Mouse (Mus musculus): Measurements from ENCODE around the gene Kcnk10. TPM values are rescaled to one million over a fixed set of nuclear protein-coding genes. Genes with fewer than 3 reads are reported as not detected.

Gene Kcnk10
- total RNA-seq, 2 experiments from 2014 or later: 13.0 to 13.7 TPM

- intact Hi-C loops (cut with DNase I): no loop called here
These were observed 133.2 kb downstream of the Kcnk10 start for GRCm38 (mm10) chr12:98444860-98445259.

GRCm38 (mm10) chr12:98443754-98444153 is 134.4 kb downstream of the Kcnk10 start:
- intact Hi-C loops (cut with DNase I): no loop called here
- no peak for DNase-seq (ENCODE audit: low spot score in 2 of 2)

More at GRCm38 (mm10) chr12:98444860-98445259, 133.2 kb downstream of the Kcnk10 start:
- DNase-seq (ENCODE audit: low spot score in 2 of 2): no peak

GRCm38 (mm10) chr12:98438080-98438479 is 140.0 kb downstream of the Kcnk10 start:
- DNase-seq (ENCODE audit: low spot score in 2 of 2): no peak

GRCm38 (mm10) chr12:98430683-98431082 is 147.4 kb downstream of the Kcnk10 start:
- intact Hi-C loops (cut with DNase I): no loop called here
- DNase-seq (ENCODE audit: low spot score in 2 of 2): no peak

More at GRCm38 (mm10) chr12:98438080-98438479, 140.0 kb downstream of the Kcnk10 start:
- intact Hi-C loops (cut with DNase I): no loop called here

- DNase-seq (ENCODE audit: low spot score in 2 of 2): no peak
- intact Hi-C loops (cut with DNase I): no loop called here
These were observed 156.8 kb downstream of the Kcnk10 start for GRCm38 (mm10) chr12:98421340-98421739.

GRCm38 (mm10) chr12:98419849-98420248 is 158.3 kb downstream of the Kcnk10 start:
- no peak for DNase-seq (ENCODE audit: low spot score in 2 of 2)
- intact Hi-C loops (cut with DNase I): no loop called here

GRCm38 (mm10) chr12:98409580-98409979 is 168.5 kb downstream of the Kcnk10 start:
- no peak for DNase-seq (ENCODE audit: low spot score in 2 of 2)

GRCm38 (mm10) chr12:98406598-98406997 is 171.5 kb downstream of the Kcnk10 start:
- intact Hi-C loops (cut with DNase I): no loop called here
- no peak for DNase-seq (ENCODE audit: low spot score in 2 of 2)

More at GRCm38 (mm10) chr12:98409580-98409979, 168.5 kb downstream of the Kcnk10 start:
- intact Hi-C loops (cut with DNase I): no loop called here

- intact Hi-C loops (cut with DNase I): no loop called here
- no peak for DNase-seq (ENCODE audit: low spot score in 2 of 2)
These were observed 172.0 kb downstream of the Kcnk10 start for GRCm38 (mm10) chr12:98406076-98406475.

GRCm38 (mm10) chr12:98396586-98396985 is 181.5 kb downstream of the Kcnk10 start:
- intact Hi-C loops (cut with DNase I): no loop called here
- DNase-seq (ENCODE audit: low spot score in 2 of 2): no peak

- intact Hi-C loops (cut with DNase I): no loop called here
These were observed 184.0 kb downstream of the Kcnk10 start for GRCm38 (mm10) chr12:98394115-98394514.

GRCm38 (mm10) chr12:98391347-98391746 is 186.8 kb downstream of the Kcnk10 start:
- intact Hi-C loops (cut with DNase I): no loop called here
- DNase-seq (ENCODE audit: low spot score in 2 of 2): no peak

More at GRCm38 (mm10) chr12:98394115-98394514, 184.0 kb downstream of the Kcnk10 start:
- no peak for DNase-seq (ENCODE audit: low spot score in 2 of 2)

GRCm38 (mm10) chr12:98389618-98390017 is 188.5 kb downstream of the Kcnk10 start:
- no peak for DNase-seq (ENCODE audit: low spot score in 2 of 2)
- intact Hi-C loops (cut with DNase I): no loop called here

Other genes starting within 250 kb of the Kcnk10 start
- gene Spata7, start 49.8 kb upstream of the Kcnk10 start, total RNA-seq (2021): 10 to 100 TPM; 29.1 to 40.2 TPM
- 10 to 100 TPM; 10.2 to 11.6 TPM for gene Ptpn21, start 159.1 kb upstream of the Kcnk10 start, total RNA-seq (2021)
- gene Zc3h14, start 168.7 kb upstream of the Kcnk10 start, total RNA-seq (2021): 100 to 1,000 TPM in 1 of 2 experiments, 10 to 100 TPM in 1; 89.0 to 100 TPM